Mouse (Mus musculus): ENCODE data around the gene Chst2.

DNA sequence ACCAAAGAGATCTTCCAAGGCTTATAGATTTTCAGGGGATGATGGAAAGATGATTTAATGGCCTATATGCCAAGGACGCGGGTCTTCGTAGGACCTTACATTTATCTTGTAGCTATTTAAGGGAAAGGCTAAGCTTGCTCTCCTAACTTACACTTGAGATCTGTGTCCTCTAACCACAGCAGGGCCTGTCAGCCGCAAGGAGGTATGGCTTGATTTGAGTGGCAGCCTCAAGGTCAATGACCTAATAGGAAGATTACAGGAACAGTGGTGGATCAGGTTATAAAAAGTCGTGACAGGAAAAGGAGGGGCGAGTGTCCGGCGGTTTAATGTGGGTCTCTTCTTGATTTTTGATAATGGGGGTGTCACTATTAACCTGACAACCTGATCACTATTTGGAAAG is 44.1 kb upstream of the Chst2 start:
- no peak for TF ChIP-seq CTCF (conservative IDR thresholded peaks at IDR 0.05; ENCODE audit: insufficient read depth, insufficient read length, low read depth, low read length)
- TF ChIP-seq POLR2A (IDR thresholded peaks at IDR 0.05; ENCODE audit: low read depth, low read length) = no peak

Measured in kidney, adult 2 months (tissue).